In the genomic region with DNA sequence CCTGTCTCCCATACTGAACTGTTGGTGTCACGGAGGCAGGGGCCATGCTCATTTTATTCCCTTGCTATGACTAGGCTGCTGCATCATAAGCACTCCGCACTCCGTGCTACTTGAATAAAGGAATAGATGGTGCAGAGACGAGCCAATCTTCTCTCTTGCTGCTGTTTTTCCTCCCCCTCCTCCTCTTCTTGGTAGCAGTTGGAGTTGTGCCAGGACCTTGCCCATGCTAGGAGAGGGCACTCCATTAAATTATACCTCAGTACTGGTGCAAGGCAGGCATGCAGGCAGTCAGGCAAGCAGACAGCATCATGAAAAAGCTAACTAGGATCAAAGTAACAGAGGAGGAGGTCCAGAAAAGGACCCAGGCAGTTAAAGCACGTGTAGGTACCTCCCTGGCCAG, we compare ENCODE assay signal across 20 mouse cellular contexts.
DNase-seq lines count a peak whose midpoint lies in the region; ATAC-seq lines count a peak whose summit lies in the region.
"Had no signal": no experiment of that assay in that cellular context is flagged by ENCODE, and none has a peak within 500 bp of the region (broad histone marks: within the 10 kb centered on the region; RNA-seq: fewer than 3 reads in every experiment).

No protein-coding gene starts in this region.

- no peak overlapping the region for H3K4me3 ChIP-seq in forebrain, embryonic 13.5 days
- H3K4me3 ChIP-seq in forebrain, embryonic 10.5 days: no peak overlapping the region
- H3K4me3 ChIP-seq in neural tube, embryonic 14.5 days (ENCODE audit: low read depth, low read length): no peak overlapping the region
- H3K4me3 ChIP-seq: embryonic facial prominence, embryonic 15.5 days; heart, adult 2 months; heart, embryonic 15.5 days; neural tube, embryonic 12.5 days; stomach, embryonic 15.5 days had no signal

- DNase-seq in forebrain, embryonic 10.5 days (ENCODE audit: extremely low spot score, low spot score): no peak
- peak; percentile 21 for DNase-seq in kidney, adult 11 months
- DNase-seq in kidney, adult 18-20 months: no peak
- no peak for DNase-seq in neural tube, embryonic 10.5 days (ENCODE audit: extremely low spot score, low spot score)
- no peak for DNase-seq in urinary bladder, postnatal 4 days (ENCODE audit: low spot score in 2 of 2)
- DNase-seq in MN1 (ENCODE audit: low spot score): no peak
- DNase-seq: adrenal gland, adult 8-10 months; cerebellum, adult 9-11 months; embryo, embryonic 11 days; heart, adult 2 months; layer of hippocampus, postnatal 36 days; lung, embryonic 14.5 days; thymus, adult 2 months had no signal

- no peak overlapping the region for H3K4me2 ChIP-seq in forebrain, embryonic 13.5 days
- H3K4me2 ChIP-seq in neural tube, embryonic 14.5 days (ENCODE audit: low read depth, low read length): no peak overlapping the region
- H3K4me2 ChIP-seq: embryonic facial prominence, embryonic 15.5 days; heart, embryonic 15.5 days; liver, embryonic 11.5 days; lung, embryonic 14.5 days; neural tube, embryonic 12.5 days; stomach, embryonic 15.5 days had no signal

- H3K4me1 ChIP-seq in forebrain, embryonic 13.5 days: no peaks in the 10 kb centered on the region
- H3K4me1 ChIP-seq in forebrain, embryonic 10.5 days: no peaks in the 10 kb centered on the region
- H3K4me1 ChIP-seq in neural tube, embryonic 14.5 days (ENCODE audit: control insufficient read depth, insufficient read depth, low read length): no peaks in the 10 kb centered on the region
- H3K4me1 ChIP-seq: heart, embryonic 15.5 days; neural tube, embryonic 12.5 days; stomach, embryonic 15.5 days had no signal

- 61% methylated on average over 5 of the region's 5 CpGs for WGBS in forebrain, embryonic 13.5 days
- WGBS in forebrain, embryonic 10.5 days: 83% methylated on average over 5 of the region's 5 CpGs
- WGBS in neural tube, embryonic 14.5 days: 75% methylated on average over 5 of the region's 5 CpGs

- H3K9ac ChIP-seq in forebrain, embryonic 13.5 days: no peak overlapping the region
- no peak overlapping the region for H3K9ac ChIP-seq in neural tube, embryonic 14.5 days (replicated peaks; ENCODE audit: low read depth, low read length)
- H3K9ac ChIP-seq: embryonic facial prominence, embryonic 15.5 days; heart, embryonic 15.5 days; lung, embryonic 14.5 days; neural tube, embryonic 12.5 days; stomach, embryonic 15.5 days had no signal

- ATAC-seq in forebrain, embryonic 13.5 days: 0 out of 2 replicates have a peak, but pooled peaks have one; percentile 36
- ATAC-seq in neural tube, embryonic 14.5 days (ENCODE audit: low read depth): 0 out of 2 replicates have a peak, but pooled peaks have one; percentile 61

- no peak overlapping the region for H3K27ac ChIP-seq in forebrain, embryonic 13.5 days
- no peak overlapping the region for H3K27ac ChIP-seq in forebrain, embryonic 10.5 days
- H3K27ac ChIP-seq in neural tube, embryonic 14.5 days (ENCODE audit: low read depth, low read length): no peak overlapping the region
- H3K27ac ChIP-seq: embryonic facial prominence, embryonic 15.5 days; heart, adult 2 months; heart, embryonic 15.5 days; neural tube, embryonic 12.5 days; stomach, embryonic 15.5 days had no signal

- no peaks in the 10 kb centered on the region for H3K36me3 ChIP-seq in forebrain, embryonic 13.5 days (ENCODE audit: poor library complexity, severe bottlenecking)
- no peaks in the 10 kb centered on the region for H3K36me3 ChIP-seq in forebrain, embryonic 10.5 days (replicated peaks)
- H3K36me3 ChIP-seq in neural tube, embryonic 14.5 days (ENCODE audit: control insufficient read depth, insufficient read depth, low read length): no peaks in the 10 kb centered on the region
- H3K36me3 ChIP-seq: embryonic facial prominence, embryonic 15.5 days; heart, embryonic 15.5 days; neural tube, embryonic 12.5 days; stomach, embryonic 15.5 days had no signal

- H3K27me3 ChIP-seq in forebrain, embryonic 13.5 days: no peaks in the 10 kb centered on the region
- H3K27me3 ChIP-seq in forebrain, embryonic 10.5 days (ENCODE audit: poor library complexity, severe bottlenecking): no peaks in the 10 kb centered on the region
- H3K27me3 ChIP-seq in neural tube, embryonic 14.5 days (ENCODE audit: control insufficient read depth, insufficient read depth, low read length): no peaks in the 10 kb centered on the region
- H3K27me3 ChIP-seq: embryonic facial prominence, embryonic 15.5 days; heart, embryonic 15.5 days; neural tube, embryonic 12.5 days; stomach, embryonic 15.5 days had no signal

- no peaks in the 10 kb centered on the region for H3K9me3 ChIP-seq in forebrain, embryonic 13.5 days (replicated peaks)
- H3K9me3 ChIP-seq in forebrain, embryonic 10.5 days: no peaks in the 10 kb centered on the region
- no peaks in the 10 kb centered on the region for H3K9me3 ChIP-seq in neural tube, embryonic 14.5 days (ENCODE audit: control insufficient read depth, low read length)
- H3K9me3 ChIP-seq: embryonic facial prominence, embryonic 15.5 days; heart, embryonic 15.5 days; neural tube, embryonic 12.5 days; stomach, embryonic 15.5 days had no signal
